Mouse (Mus musculus): ENCODE data around the gene Camta1.
A peak's percentile ranks its signal among the peaks of the same experiment; 100 is the strongest.

The Camta1 gene

GRCm38 (mm10) chr4:151263786-151264414 is 597.8 kb downstream of the Camta1 start:
- no peak for DNase-seq (ENCODE audit: low spot score)

GRCm38 (mm10) chr4:151263052-151263451 is 598.6 kb downstream of the Camta1 start:
- no peak for DNase-seq (ENCODE audit: low spot score)

- no peak for DNase-seq (ENCODE audit: low spot score)
Measured at GRCm38 (mm10) chr4:151256622-151257021, 605.1 kb downstream of the Camta1 start.

GRCm38 (mm10) chr4:151250824-151251223 is 610.9 kb downstream of the Camta1 start:
- no peak for DNase-seq (ENCODE audit: low spot score)

DNA sequence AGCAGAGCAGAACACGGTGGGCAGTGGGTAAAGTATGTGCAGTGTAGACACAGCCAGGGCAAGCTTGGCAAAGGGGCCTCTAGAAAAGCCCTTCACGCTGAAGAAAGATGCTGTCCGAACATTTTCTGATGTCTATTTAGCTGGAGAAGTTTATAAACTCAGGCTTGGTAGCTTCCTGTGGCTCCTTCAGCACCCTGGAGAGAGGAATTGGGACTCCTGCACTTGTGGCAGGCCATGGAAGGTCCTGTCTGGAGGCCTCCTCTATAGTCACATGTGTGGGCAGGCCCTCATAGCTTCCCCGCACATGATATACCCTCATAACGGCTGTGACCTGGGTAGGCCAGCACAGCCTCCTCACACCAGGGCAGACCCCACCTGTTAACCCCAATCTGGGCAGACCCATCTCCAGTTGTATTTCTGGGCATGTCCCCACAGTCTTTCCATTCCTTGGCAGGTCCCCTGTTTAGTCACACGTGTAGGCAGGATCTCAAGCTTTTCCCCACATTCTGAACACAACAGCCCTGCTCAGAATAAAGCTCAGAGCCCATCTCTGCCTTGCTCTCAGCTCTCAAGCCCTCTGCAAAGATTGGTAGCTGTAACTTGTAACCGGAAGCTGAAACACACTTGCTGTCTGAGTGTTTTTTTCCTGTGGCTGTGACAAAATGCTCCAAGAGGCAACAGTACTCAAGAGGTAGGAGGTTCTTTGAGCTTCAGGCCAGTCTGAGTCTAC is 616.4 kb downstream of the Camta1 start:
- peak; percentile 3 for DNase-seq (ENCODE audit: low spot score)

GRCm38 (mm10) chr4:151243445-151243844 is 618.2 kb downstream of the Camta1 start:
- no peak for DNase-seq (ENCODE audit: low spot score)

DNA sequence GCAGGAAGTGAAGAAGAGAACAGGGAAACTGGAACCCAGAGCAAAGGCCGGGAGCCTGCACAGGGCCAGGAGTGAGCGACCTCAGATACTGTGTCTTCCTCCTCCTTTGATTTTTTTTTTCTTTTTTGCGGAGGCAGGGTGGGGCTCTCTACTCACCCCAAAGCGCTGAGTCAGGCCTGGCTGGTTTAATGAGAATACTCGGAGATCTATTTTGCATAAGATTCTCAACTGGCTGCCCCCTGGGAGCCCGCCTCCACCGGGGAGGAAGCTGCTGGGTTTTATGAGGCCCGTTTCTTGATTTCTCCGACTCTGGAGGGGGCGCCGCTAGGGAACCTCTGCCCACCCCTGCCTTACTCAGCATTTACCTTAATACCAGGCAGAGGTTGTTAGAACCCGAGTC is 618.9 kb downstream of the Camta1 start:
- DNase-seq (ENCODE audit: low spot score), result no peak

- no peak for DNase-seq (ENCODE audit: low spot score)
Measured at GRCm38 (mm10) chr4:151240465-151240864, 621.2 kb downstream of the Camta1 start.

DNA sequence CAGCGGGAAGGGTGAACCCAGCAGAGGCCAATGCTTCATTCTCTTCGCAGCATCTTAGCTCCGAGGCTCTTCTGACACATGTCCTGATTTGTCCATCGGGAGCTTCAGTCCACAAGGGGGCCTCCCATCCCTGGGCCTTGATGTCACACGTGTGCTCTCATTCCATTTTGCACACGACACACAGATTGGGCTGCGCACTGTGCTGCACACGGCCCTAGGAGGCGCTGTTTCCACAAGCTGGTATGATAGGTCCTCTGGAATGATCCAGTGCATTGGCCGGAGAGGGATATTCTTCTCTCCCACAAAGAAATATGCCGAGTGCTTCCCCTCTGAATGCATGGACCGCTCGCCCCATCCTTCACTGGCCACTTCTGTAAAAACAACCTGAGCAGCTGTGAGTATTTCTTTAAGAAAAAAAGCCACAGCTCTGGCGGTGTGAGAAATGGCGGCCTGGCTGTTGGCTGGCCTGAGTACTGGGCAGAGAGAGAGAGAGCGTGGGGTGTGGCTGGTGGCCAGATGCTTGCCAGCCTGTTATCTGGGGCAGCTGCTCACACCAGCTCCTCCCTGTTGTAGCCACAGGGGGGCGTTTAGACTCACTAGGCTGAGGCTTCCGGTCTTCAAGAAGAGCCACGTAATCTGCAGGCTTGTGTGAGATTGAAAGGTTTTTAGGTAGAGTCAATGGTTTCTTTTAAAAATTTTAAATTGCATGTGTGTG is 622.5 kb downstream of the Camta1 start:
- DNase-seq (ENCODE audit: low spot score), result no peak

DNA sequence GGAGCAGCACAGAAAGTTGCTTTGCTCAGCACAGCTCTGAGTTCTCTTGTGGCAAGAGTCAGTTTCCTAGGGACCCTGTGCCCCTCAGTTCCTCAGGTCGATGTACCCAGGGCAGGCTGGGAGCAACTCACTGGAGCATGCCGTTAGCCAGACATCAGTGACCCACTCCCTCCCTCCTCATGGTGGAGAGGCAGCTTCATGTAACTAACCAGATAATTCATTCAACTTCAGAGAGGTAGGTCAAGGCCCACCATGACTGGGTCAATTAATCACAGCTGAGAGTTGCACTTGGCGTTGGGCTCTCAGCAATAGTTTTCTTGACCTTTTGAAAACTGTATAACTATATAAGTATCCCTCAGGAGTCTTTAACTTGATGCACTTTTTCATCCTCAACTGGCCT is 624.2 kb downstream of the Camta1 start:
- DNase-seq (ENCODE audit: low spot score), result no peak

GRCm38 (mm10) chr4:151234981-151235380 is 626.7 kb downstream of the Camta1 start:
- DNase-seq (ENCODE audit: low spot score), result no peak

DNA sequence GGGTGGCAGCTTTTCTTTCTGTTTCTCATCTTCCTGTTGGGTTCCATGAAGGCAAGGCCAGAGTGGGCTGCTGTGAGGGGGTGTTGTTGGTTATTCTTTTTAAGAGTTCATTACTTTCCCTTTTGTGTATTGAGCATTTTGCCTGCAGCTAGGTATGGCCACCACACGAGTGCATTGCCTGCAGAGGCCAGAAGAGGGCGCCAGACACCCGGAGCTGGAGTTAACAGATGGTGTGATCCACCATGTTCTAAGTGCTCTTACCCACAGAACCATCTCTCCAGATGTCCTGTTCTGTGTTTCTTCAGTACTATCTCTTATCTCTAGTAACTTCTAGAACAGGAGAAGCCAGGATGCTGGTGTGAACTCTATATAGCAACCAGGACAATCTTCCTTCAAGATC is 629.6 kb downstream of the Camta1 start:
- DNase-seq (ENCODE audit: low spot score), result no peak

GRCm38 (mm10) chr4:151229073-151229472 is 632.6 kb downstream of the Camta1 start:
- DNase-seq (ENCODE audit: low spot score), result no peak

DNA sequence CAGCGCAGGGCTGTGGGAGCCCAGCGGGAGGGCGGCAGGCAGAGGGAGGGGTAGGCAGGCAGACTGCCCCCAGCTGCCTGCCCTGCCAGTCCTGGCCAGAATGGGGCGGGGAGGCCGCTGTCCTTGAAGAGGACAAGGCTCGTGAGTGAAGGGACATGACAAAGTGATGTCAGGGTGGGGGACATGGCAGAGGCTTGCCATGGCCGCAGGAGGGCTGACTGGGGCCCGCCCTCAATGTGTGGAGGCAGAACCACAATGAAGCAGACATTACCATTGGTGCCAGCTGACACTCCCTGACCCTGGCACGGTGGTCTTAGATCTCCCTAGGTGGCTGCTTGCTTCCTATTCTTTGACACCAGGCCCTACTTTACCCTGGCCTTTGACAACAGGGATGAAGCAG is 635.2 kb downstream of the Camta1 start:
- no peak for DNase-seq (ENCODE audit: low spot score)

- DNase-seq (ENCODE audit: low spot score), result no peak
Measured at GRCm38 (mm10) chr4:151224017-151224416, 637.7 kb downstream of the Camta1 start.

GRCm38 (mm10) chr4:151223263-151223996 is 638.2 kb downstream of the Camta1 start:
- no peak for DNase-seq (ENCODE audit: low spot score)

GRCm38 (mm10) chr4:151222635-151223034 is 639.0 kb downstream of the Camta1 start:
- no peak for DNase-seq (ENCODE audit: low spot score)

GRCm38 (mm10) chr4:151216553-151217292 is 645.0 kb downstream of the Camta1 start:
- DNase-seq (ENCODE audit: low spot score), result no peak

GRCm38 (mm10) chr4:151215866-151216265 is 645.8 kb downstream of the Camta1 start:
- no peak for DNase-seq (ENCODE audit: low spot score)

DNA sequence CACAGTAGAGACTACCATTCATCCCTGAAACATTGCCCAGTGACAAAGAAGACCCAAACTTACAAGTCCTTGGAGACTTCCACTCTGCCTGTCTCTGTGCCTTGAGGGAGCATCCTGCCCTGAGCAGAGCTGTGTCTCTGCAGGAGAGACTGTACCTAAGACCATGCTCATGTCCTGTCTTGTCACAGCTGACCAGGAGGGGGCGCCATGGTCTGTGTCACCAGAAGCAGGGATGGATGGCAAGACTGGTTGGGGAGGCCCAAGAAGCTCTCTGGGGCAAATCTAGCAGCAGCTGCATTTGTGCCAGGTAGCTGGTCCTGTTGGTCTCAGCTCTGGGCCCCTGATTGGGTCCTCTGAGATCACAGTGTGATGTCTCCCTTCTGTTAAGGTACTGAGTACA is 646.5 kb downstream of the Camta1 start:
- DNase-seq (ENCODE audit: low spot score), result no peak

- no peak for DNase-seq (ENCODE audit: low spot score)
Measured at GRCm38 (mm10) chr4:151213475-151213874, 648.2 kb downstream of the Camta1 start.

GRCm38 (mm10) chr4:151211992-151212391 is 649.7 kb downstream of the Camta1 start:
- DNase-seq (ENCODE audit: low spot score), result no peak
